Mouse (Mus musculus) right cerebral cortex, adult 18-20 months (tissue): ENCODE data around the gene Lcn4.
"Not testable (repeated sequence)": the region's sequence is repeated elsewhere in the genome, so short reads cannot be mapped to it uniquely, and the experiment has no call there.

Experiments used
- DNase-seq: peaks from one replicate; pipeline ENCODE4 v3.0.0; 2022; ENCODE audit warnings: mixed read lengths

Gene Lcn4

GRCm38 (mm10) chr2:26671182-26671581 lies at the start of gene Lcn4:
Gene Lcn4, minus strand, starts transcription at chr2:26671282.
- DNase-seq: no peak

DNA sequence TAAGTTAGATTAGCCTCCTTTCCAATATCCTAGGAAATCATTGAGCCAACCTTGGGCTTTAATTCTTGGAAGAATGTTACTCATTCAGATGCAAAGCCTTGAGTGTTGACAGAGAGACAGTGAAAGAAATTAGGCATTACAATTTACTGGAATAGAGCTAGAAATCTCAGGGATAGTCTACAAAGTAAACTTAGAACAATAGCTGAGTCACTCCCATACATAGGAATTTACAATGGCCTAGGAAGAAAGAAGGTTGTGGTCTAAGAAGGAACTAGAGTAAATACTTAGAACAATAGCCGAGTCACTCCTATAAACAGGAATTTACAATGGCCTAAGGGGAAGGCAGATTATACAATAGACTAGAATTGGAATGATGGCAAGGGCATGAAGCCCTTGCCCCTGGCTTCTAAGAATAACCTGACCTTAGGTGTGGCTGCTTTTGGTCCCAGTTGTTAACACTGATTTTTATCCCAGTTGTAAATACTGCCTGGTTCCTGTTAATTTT lies 15.1 kb upstream of the Lcn4 start:
- no peak for DNase-seq

DNA sequence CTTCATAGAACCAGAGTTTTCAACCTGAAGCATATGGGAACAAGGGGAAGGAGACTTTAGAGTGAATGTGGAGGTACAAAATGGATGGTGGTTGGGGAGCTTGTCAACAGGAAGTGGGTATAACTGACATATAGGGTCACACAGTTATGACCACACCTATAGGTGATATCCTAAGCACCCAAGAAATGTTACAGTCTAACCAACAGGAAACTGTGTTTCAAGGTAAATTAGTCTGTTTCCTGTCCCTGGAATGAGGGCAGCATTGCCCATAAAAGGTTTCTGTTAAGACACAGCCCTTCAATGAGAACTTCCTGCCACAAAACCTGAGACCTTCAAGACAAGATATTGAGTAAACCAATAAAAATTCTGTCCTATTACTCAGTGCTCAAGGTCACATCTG lies 2.3 kb downstream of the Lcn4 start:
- DNase-seq: no peak

GRCm38 (mm10) chr2:26663551-26663950 lies 7.5 kb downstream of the Lcn4 start:
- not testable (repeated sequence) for DNase-seq

DNA sequence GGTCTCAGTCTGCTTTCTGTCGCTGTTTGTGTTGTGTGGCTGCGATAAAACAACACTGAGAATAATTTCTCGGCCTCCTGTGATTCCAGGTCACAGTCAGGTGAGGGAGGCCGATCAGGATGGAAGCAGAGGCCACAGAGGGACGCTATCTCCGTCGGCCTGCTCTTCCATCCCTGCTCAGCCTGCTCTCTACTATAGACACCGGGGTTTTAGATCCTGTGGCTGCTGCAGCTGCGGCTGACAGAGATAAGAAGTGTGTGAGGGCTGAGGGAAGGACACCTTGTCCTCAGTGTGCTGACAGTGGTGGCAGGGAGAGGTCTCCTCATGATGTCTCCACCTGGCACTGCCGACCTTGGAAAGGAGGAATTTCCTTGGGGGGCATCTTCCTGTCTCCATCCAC lies 8.0 kb downstream of the Lcn4 start:
- no peak for DNase-seq

DNA sequence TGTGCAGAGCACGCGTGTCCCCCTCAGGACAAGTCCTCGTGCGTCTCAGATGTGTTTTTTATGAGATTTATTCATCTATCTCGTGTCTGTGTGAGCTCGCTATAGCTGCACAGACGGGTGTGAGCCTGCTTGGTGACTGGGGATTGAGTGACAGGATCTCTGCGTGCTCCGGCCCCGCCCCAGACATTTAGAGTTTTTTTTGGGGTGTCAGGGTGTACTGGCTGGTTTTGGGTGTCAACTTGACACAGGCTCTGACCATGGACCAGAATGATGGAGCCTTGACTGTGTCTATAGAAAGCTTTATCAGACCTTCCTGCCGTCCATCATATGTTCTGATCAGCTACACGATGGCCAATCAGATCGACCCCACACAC lies 8.6 kb downstream of the Lcn4 start:
- no peak for DNase-seq

- no peak for DNase-seq
Measured at GRCm38 (mm10) chr2:26661768-26662508, 9.1 kb downstream of the Lcn4 start.

DNA sequence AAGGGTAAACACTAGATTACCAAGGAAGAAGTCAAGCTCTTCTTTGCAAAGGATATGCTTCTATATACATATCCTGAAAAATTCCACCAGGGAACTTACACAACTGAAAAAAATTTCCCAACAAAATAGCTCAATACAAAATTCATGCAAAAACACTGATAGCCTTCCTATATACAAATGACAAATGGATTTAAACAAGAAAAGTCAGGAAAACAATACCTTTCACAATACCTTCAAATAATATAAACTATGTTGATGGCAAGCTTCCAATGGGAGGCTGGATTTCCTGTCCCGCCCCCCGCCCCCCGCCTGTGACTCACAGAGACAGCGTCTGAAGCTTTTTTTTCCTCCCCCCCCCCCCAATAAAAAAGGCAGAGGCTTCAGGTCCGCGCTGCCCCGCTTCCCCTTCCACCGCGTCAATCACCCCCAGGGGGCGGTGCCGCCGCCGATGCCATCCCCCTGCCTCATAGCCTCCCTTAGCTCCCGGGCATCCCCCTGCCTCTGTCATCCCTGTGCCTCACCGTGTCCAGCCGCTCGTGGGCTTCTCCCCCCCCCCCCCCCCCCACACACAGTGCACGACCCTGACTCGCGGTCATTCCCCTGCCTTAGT lies 9.8 kb downstream of the Lcn4 start:
- DNase-seq: no peak

GRCm38 (mm10) chr2:26657426-26657825 lies 13.7 kb downstream of the Lcn4 start:
- DNase-seq: no peak

DNA sequence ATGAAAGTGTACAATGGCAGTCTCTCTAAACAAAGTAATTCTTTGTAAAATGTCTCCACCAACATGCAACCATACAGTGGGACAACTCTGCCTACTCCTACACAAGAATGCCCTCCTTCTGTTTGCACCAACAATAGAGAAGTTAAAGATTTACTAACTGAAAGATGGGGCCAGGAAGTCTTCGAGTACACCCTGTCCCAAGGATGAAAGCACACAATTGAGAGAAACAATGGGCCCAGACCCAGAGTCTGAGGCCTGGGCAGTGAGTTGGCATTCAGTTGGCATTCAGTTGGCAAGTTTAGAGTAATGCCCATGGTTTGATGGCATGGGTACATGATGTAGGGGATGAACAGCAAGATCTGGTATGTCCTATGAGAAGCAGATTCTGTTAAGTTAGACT lies 16.4 kb downstream of the Lcn4 start:
- no peak for DNase-seq

DNA sequence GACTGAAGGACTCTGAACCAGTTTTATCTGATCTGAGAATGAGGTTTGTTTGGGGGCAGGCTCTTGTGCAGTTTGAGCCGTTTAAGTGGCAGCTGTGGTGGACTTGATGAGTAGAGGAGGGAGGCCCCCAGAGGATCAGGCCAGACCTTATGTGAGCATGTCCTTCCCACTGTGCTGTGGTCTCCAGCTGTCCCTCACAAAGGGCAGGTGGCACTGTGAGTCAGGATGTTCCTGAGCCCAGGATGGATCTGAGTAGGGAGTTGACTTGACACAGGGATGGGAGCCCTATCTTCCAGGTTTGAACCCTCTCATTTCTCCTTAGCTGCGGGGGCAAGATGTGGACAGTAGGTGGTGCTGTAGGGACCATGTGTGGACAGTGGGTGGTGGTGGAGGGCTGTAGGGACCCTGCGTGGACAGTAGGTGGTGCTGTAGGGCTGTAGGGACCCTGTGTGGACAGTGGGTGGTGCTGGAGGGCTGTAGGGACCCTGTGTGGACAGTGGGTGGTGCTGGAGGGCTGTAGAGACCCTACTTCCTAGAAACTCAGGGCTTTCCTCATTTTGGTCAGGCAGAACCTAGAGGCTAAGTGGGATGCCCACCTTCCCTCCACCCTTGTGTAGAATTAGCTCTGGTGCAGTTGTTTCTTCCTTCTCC lies 24.3 kb downstream of the Lcn4 start:
- DNase-seq: peak; percentile 60

DNA sequence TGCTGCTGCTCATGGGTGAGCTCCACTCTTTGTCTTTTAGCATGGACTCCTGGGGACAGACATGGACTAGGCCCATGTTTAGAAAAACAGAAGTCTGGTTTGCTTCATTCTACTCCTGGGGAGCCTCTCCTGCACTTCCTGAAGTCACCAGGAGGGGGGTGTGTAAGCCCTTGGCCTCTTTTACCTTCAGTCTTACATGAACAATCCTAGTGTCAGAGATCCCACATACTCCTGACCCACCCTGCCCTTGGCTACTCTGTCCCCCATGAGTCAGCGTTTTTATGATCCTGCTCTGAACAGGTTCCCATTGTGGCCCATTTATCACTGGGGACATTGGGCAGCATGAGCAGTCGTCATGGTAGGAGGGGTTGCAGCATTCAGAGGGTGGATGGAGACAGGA lies 27.1 kb downstream of the Lcn4 start:
- no peak for DNase-seq

DNA sequence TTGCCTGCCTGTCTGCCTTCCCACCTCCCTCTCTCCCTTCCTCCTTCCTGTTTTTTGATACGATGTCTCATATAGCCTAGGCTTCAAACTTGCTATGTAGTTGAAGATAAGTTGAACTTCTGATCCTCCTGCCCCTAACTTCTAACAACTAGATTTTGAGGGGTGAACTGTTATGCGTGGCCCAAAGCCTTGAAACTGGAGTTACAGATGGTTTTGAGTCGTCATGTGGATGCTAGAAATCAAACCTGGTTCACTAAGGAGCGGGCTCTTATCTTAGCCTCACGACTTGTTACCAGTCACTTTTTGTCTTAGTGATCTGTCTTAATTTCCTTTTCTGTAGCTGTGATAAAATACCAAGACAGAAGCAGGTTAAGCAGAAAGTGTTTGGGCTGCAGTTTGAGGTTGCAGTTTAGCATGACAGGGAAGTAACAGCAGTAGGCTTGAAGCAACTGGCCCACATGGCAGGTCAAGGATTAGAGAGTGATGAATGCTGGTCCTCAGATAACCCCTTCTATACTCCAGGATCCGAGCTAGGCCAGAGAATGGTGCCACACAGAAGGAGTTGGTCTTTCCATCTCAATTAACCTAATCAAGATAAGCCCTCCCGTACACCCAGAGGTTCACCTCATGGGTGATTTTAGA lies 30.0 kb downstream of the Lcn4 start:
- DNase-seq: no peak

DNA sequence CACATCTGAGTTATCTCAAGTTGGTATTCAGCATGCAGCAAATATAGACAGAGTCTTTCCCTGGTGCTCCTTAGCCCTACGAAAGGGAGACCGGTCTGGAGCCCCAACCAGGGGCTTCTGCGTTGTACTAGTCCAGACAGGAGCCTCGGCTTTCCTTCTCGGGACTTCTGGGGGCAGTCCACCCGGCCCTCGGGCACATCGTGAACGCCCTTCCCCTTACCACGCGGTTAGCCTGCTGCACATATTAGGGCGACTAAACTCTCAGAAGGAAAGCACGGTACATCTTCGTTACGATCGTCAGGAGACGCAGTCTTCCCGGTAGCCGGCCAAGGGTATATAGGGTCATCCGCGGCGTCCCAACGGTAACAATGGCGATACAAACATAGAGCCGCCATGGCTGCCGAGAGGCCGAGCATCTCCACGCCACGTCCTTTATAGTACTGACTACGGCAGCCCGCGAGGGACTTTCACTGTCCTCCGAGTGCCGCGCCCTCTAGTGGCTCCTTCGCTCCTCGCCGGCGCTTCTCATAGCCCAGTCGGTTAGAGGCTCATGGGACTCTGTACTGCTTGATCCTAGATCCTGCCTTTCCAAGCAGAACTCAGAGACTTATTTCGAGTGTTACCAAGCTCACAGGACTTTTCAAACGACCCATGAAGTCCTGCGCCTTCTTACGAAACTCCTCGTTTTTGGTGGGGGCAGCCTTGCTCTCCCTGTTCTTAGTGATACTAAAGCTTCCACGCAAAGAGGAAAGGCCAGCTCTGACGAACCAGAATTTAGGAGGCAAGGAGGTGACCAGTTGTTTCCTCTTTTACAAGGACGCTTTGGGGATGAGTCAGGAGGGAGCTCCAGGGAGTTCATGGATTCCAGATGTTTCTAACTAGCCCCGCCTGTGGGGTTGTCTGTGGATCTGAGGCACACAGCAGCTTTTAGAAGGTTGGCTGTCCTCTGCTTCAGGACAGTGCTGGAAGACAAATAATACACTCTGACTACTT lies 30.9 kb downstream of the Lcn4 start:
- DNase-seq: peak; percentile 94

DNA sequence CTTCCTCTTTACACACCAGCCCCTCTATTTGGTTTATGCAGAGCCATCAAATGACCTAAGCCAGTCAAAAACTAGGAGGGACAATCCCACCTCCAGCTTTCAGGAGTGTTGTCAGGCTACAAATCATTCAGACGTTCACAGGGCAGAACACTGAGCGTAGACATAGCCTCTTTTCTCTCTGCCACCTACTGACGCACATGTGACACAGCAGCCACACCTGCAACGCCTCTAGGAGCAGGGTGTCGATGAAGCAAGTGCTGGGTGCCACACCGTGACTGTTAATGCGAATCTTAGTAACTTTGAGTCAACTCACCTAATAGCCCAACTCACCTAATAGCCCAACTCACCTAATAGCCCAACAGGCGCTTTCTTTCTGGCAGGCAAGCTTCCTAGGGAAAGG lies 32.0 kb downstream of the Lcn4 start:
- DNase-seq: peak; percentile 49

DNA sequence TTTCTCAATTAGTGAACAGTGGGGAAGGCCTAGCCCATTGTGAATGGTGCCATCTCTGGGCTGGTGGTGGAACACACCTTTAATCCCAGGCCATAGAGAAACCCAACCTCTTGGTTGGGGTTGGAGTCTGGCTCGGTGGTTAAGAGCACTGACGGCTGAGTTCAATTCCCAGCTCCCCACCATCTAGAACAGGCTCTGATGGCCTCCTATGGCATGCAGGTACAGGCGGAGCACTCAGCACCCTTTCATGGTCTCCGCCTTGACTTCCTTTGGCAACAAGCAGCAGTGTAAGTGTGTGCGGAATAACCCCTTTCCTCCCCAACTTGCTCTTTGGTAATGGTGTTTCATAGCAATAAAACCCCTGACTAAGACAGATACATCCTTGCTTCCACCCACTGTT lies 32.5 kb downstream of the Lcn4 start:
- no peak for DNase-seq

DNA sequence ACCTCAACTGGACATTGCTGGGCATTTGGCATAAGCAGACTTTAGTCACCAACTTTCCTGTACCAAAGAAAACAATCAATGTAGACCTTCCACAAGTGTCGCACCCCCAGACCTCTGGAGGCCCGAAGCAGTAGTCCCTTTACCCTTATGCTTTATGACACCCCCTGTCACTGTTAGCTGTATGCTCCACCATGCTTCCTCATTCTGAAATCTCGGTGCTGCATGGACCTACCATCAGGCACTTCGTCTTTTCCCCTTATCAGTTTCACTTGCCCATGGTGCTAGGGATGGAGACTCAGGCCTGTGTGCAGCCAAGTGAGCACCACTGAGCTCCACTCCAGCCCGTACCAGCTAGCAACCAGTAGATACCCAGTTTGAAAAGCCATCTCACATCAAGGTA lies 33.0 kb downstream of the Lcn4 start:
- no peak for DNase-seq

DNA sequence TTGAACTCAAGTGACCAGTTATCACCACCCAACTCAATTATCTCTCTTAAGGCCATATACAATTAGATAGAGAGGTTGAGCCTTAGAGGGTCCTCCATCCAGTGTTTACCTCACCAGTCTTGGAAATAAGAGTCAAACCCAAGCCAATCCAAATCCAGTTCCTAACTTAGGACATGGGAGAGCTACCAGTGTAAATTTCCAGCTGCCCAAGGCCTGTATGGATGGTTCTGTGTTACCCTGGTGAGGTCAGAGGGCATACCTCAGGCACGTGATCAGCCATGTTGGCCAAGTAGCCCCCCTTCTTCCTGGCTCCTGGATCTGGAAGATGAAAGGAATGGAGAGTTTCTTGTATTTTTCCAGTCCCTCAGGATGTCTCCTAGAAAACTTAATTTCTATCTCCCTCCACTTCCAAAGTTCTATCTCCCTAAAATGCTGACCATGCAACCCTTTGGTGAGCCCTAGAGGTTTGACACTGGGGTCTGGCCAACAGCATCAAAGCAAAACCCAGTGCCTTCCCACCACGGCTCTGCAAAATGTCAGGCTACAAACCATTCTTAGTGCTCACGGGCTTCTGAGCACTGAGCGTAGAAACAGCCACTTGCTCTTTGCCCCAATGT lies 33.7 kb downstream of the Lcn4 start:
- no peak for DNase-seq

GRCm38 (mm10) chr2:26636325-26636635 lies 34.8 kb downstream of the Lcn4 start:
- DNase-seq: no peak

- DNase-seq: no peak
Measured at GRCm38 (mm10) chr2:26635489-26636324, 35.4 kb downstream of the Lcn4 start.
